Mouse (Mus musculus): ENCODE data around the gene Gapdh. TPM values are rescaled to one million over a fixed set of nuclear protein-coding genes. Genes with fewer than 3 reads are reported as not detected.
A peak's percentile ranks its signal among the peaks of the same experiment; 100 is the strongest.

The Gapdh gene
- total and polyA plus RNA-seq, 3 experiments, result 4,018 to 8,318 (median 4,312) TPM

DNA sequence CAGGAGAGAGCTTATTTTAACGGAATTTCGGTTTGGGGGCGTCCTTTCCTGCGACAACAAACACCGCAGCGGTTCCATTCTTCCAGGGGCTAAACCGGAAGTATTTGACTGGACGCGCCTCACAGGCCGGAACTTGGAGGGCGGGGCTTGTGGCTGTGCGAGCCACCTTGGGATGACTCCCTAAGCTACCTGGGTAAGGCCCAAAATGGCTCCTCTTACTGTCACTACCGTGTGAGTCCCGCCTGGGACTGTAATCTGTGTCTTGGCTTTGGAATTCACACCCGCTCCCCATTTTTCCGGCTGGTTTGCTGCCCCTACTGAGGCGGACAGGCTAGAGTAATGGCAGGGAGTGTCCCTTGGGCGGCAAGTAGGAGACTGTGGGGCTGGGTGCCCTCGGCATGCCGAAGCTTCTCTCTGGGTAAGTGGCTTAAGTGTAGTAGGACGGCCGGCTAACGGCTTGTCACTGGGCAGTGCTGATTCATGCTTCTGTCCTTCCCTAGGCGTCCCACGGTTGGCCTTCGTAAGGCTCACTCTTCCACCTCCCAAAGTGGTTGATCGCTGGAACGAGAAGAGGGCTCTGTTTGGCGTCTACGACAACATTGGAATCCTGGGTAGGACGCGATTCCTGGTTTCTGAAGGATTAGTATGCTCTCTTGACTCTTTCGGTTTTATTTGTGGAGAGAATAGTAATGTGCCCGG lies 25.9 kb upstream of the Gapdh start:
- Histone ChIP-seq H3K27me3 (ENCODE audit: control insufficient read depth, insufficient read depth, low read length) (no peaks in the 10 kb centered on the region), H3K4me1 (ENCODE audit: control insufficient read depth, insufficient read depth, low read length) (peaks cover 3% of the 10 kb centered on the region), H3K27ac (peak overlapping the region; percentile 97), H3K9ac (ENCODE audit: low read depth, low read length) (peak overlapping the region; percentile 77), H3K79me2 (replicated peaks; ENCODE audit: control insufficient read depth, insufficient read depth, low read length) (no peaks in the 10 kb centered on the region), H3K36me3 (ENCODE audit: control insufficient read depth, insufficient read depth, low read length) (peaks cover 9% of the 10 kb centered on the region), H3K4me3 (peak overlapping the region; percentile 67)
- DNase-seq, result peak; percentile 90 to 92
- intact Hi-C loops (cut with DNase I), result loop anchor here (2.0 kb wide), 1 partner anchor 23 kb away; the partner anchor contains the start of gene Vamp1
- no peak for TF ChIP-seq CTCF (IDR thresholded peaks at IDR 0.05)
- TF ChIP-seq POLR2A (IDR thresholded peaks at IDR 0.05; ENCODE audit: insufficient read depth, low read depth, low read length), result peak; percentile 60; the same call in 1 of the 2 replicates
- WGBS, result under 1% methylated on average over 34 of the region's 34 CpGs

DNA sequence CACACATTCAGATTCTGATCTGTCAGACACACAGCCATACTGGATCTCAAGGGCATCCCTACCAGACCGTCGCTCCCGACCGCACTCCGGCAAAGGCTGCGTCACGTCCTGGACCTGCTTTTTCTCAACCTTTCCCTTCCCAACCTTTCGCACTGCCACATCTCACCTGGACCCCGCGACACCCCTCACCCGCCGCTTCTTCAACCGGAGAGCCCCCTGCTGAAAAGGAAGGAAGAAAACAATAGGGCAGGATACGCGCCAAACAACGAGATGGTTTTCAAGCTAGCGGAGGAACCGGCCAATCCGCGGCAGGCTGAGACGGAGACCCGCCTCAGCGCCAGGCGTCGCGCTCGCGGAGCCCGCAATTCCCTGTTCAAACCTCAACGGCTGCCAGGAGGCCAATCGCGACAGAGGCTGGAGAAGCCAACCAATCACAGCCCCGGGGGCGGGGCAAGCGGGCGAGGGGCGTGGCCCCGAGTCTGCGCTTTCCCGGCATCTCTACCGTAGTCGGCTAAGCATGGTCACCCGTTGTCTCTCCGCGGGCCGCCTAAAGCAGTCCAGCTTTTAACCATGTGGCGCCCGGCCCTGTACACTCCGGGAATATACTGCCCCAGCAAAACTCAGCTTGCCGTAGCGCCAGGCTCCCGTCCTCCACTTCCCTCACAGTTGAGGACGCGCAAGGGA lies 25.2 kb upstream of the Gapdh start, which contains the start of the genes Ncapd2 and Mrpl51:
Ncapd2 (minus strand) TSS at position 370 of the 684 bp plus-strand sequence.
Mrpl51 (plus strand) TSS at position 470 of the 684 bp plus-strand sequence.
- H3K36me3 ChIP-seq (ENCODE audit: control insufficient read depth, insufficient read depth, low read length), result peaks cover 9% of the 10 kb centered on the region
- H3K27ac ChIP-seq, result peak within 1 kb of the TSS; percentile 97
- no peaks in the 10 kb centered on the region for H3K27me3 ChIP-seq (ENCODE audit: control insufficient read depth, insufficient read depth, low read length)
- intact Hi-C loops (cut with DNase I), result loop anchor here (2.0 kb wide), 2 partner anchors 21 to 23 kb away; partner anchors contain the start of gene Vamp1
- peaks cover 3% of the 10 kb centered on the region for H3K4me1 ChIP-seq (ENCODE audit: control insufficient read depth, insufficient read depth, low read length)
- no peaks in the 10 kb centered on the region for H3K79me2 ChIP-seq (replicated peaks; ENCODE audit: control insufficient read depth, insufficient read depth, low read length)
- WGBS, result under 1% methylated on average over 54 of the region's 54 CpGs
- TF ChIP-seq EP300 (IDR thresholded peaks at IDR 0.05; ENCODE audit: insufficient read depth, low read depth, low read length), result no peak
- peak; percentile 49 for TF ChIP-seq CTCF (IDR thresholded peaks at IDR 0.05)
- peak; percentile 97 for DNase-seq
- H3K4me3 ChIP-seq, result peak within 1 kb of the TSS; percentile 67
- H3K9ac ChIP-seq (ENCODE audit: low read depth, low read length), result peak within 1 kb of the TSS; percentile 77

DNA sequence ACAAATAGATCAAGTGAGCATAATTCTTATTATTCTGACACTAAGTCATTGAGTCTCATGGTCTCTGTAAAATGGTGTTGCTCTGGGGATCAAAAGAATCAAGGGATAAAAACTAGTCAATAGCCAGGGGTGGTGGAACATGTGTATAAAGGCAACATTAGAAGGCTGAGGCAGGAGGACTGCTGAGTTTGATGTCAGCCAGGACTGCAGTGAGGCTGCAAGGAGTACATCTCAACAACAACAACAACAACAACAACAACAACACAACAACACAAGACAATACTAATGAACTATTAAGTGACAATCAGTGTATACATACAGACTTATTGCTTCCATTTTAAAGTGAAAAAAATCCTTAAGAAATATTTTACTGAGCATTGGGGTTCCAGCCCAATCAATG lies 24.5 kb upstream of the Gapdh start:
- intact Hi-C loops (cut with DNase I), result loop anchor here (2.0 kb wide), 1 partner anchor 20 kb away; no protein-coding TSS in a partner anchor
- Histone ChIP-seq H3K27me3 (ENCODE audit: control insufficient read depth, insufficient read depth, low read length) (no peaks in the 10 kb centered on the region), H3K27ac (peak overlapping the region; percentile 97), H3K36me3 (ENCODE audit: control insufficient read depth, insufficient read depth, low read length) (peaks cover 9% of the 10 kb centered on the region), H3K79me2 (replicated peaks; ENCODE audit: control insufficient read depth, insufficient read depth, low read length) (no peaks in the 10 kb centered on the region), H3K9ac (ENCODE audit: low read depth, low read length) (no peak overlapping the region; the same call in 1 of the 2 replicates), H3K4me3 (peak overlapping the region; percentile 67), H3K4me1 (ENCODE audit: control insufficient read depth, insufficient read depth, low read length) (peaks cover 3% of the 10 kb centered on the region)
- TF ChIP-seq CTCF (IDR thresholded peaks at IDR 0.05) (no peak), EP300 (IDR thresholded peaks at IDR 0.05; ENCODE audit: insufficient read depth, low read depth, low read length) (no peak), POLR2A (IDR thresholded peaks at IDR 0.05; ENCODE audit: insufficient read depth, low read depth, low read length) (no peak)
- DNase-seq, result no peak

DNA sequence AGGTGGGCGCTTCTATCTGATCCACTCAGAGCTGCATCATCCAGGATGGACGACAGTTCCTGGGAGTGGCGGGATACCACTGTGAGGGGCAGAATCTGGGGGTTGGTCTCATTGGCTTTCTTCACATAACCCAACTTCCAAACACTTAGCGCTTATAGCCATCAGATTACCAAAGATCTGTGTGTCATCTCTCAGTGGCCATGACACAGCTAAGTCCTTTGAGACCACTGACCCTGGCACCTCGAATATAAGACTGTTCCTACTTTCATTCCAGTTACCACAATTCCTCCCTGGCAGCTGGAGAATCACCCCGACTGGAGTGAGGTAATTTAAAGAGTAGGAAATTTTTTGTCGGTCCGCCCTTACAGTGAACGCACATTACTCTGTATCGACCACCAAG lies 19.9 kb upstream of the Gapdh start:
- intact Hi-C loops (cut with DNase I), result no loop called here
- WGBS, result 92% methylated on average over 10 of the region's 10 CpGs
- no peak for TF ChIP-seq CTCF (IDR thresholded peaks at IDR 0.05)
- H3K79me2 ChIP-seq (replicated peaks; ENCODE audit: control insufficient read depth, insufficient read depth, low read length), result no peaks in the 10 kb centered on the region
- no peak overlapping the region for H3K9ac ChIP-seq (ENCODE audit: low read depth, low read length)
- H3K4me1 ChIP-seq (ENCODE audit: control insufficient read depth, insufficient read depth, low read length), result peaks cover 2% of the 10 kb centered on the region
- no peak for DNase-seq
- H3K27ac ChIP-seq, result no peak overlapping the region
- no peak overlapping the region for H3K4me3 ChIP-seq
- H3K36me3 ChIP-seq (ENCODE audit: control insufficient read depth, insufficient read depth, low read length), result no peaks in the 10 kb centered on the region
- no peaks in the 10 kb centered on the region for H3K27me3 ChIP-seq (ENCODE audit: control insufficient read depth, insufficient read depth, low read length)

DNA sequence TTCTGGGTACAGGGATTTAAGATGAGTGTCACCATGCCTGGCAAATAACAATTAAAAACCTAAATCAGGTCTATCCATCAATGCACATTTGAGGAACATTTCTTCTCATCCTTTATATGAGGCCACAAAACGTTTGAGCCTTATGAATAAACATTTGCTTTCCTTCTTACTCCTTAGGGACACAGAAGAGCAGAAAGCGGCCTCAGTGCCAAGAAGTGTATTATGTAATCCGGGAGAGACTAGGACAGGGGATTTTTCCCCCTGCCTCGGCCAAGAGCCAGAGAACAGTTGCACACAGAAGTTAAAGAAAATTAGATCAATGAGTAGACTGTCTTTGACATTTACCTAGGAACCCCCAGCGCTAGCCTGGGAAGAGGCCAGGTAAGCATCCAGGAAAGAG lies 15.9 kb upstream of the Gapdh start:
- no peaks in the 10 kb centered on the region for H3K27me3 ChIP-seq (ENCODE audit: control insufficient read depth, insufficient read depth, low read length)
- TF ChIP-seq EP300 (IDR thresholded peaks at IDR 0.05; ENCODE audit: insufficient read depth, low read depth, low read length), result no peak
- no peak for TF ChIP-seq POLR2A (IDR thresholded peaks at IDR 0.05; ENCODE audit: insufficient read depth, low read depth, low read length)
- TF ChIP-seq CTCF (IDR thresholded peaks at IDR 0.05), result no peak
- no peak for DNase-seq
- WGBS, result 51% methylated on average over 5 of the region's 5 CpGs
- intact Hi-C loops (cut with DNase I), result no loop called here
- no peaks in the 10 kb centered on the region for H3K36me3 ChIP-seq (ENCODE audit: control insufficient read depth, insufficient read depth, low read length)
- no peaks in the 10 kb centered on the region for H3K79me2 ChIP-seq (replicated peaks; ENCODE audit: control insufficient read depth, insufficient read depth, low read length)
- H3K9ac ChIP-seq (ENCODE audit: low read depth, low read length), result no peak overlapping the region
- no peaks in the 10 kb centered on the region; the same call in 1 of the 2 replicates for H3K4me1 ChIP-seq (ENCODE audit: control insufficient read depth, insufficient read depth, low read length)
- no peak overlapping the region for H3K4me3 ChIP-seq
- H3K27ac ChIP-seq, result no peak overlapping the region

DNA sequence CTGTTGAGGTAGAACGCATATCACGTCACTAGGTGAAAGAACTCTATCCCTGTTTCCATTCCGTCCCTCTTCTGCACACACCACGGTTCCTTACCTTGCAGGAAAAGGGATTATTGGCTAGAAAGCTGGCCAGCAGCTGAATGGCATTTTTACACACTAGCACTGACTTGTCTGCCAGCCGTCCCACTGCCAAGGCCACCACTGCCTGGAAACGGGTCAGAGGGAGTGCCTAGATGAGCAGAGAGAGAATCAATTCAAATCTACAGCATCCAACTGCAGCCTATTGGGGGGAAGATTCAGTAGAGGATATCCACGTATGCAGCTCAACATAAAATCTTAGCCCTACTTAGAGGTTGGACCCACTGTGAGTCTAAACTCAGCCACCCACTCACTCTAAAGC lies 13.3 kb upstream of the Gapdh start:
- WGBS, result 91% methylated on average over 7 of the region's 7 CpGs
- Histone ChIP-seq H3K27me3 (ENCODE audit: control insufficient read depth, insufficient read depth, low read length) (no peaks in the 10 kb centered on the region), H3K36me3 (ENCODE audit: control insufficient read depth, insufficient read depth, low read length) (no peaks in the 10 kb centered on the region), H3K9ac (ENCODE audit: low read depth, low read length) (no peak overlapping the region), H3K79me2 (replicated peaks; ENCODE audit: control insufficient read depth, insufficient read depth, low read length) (no peaks in the 10 kb centered on the region), H3K4me3 (no peak overlapping the region), H3K4me1 (ENCODE audit: control insufficient read depth, insufficient read depth, low read length) (no peaks in the 10 kb centered on the region; the same call in 1 of the 2 replicates), H3K27ac (no peak overlapping the region)
- peak in 1 of 2 experiments; percentile 12 for DNase-seq
- TF ChIP-seq EP300 (IDR thresholded peaks at IDR 0.05; ENCODE audit: insufficient read depth, low read depth, low read length), result no peak
- TF ChIP-seq POLR2A (IDR thresholded peaks at IDR 0.05; ENCODE audit: insufficient read depth, low read depth, low read length), result no peak
- TF ChIP-seq CTCF (IDR thresholded peaks at IDR 0.05), result no peak
- intact Hi-C loops (cut with DNase I), result no loop called here

Data from heart, adult 2 months (tissue).